Mouse (Mus musculus) heart, embryonic 12.5 days (tissue): Measurements from ENCODE around the gene Wdr70. TPM values are rescaled to one million over a fixed set of nuclear protein-coding genes. Genes with fewer than 3 reads are reported as not detected.

Source experiments
- ATAC-seq: fragments of 200-750 bp; cut with Nextera tagmentation; 2 replicates; pipeline ENCODE4 v1.8.0; 2017; ENCODE audit warnings: moderate TSS enrichment, moderate library complexity; ENCODE audit not compliant: insufficient number of reproducible peaks, low FRiP score
- H3K27ac ChIP-seq: fragments of 300-500 bp; sonication (generic); 2 replicates; pipeline ENCODE4 v1.5.1; 2016; ENCODE audit warnings: mild to moderate bottlenecking, moderate library complexity; ENCODE audit not compliant: poor library complexity, severe bottlenecking
- H3K27me3 ChIP-seq: fragments of 300-500 bp; sonication (generic); replicated peaks from 2 replicates; pipeline ENCODE4 v1.6.1; 2016; ENCODE audit warnings: mild to moderate bottlenecking, moderate library complexity
- H3K36me3 ChIP-seq: fragments of 300-500 bp; sonication (generic); 2 replicates; pipeline ENCODE4 v1.6.1; 2016; ENCODE audit warnings: mild to moderate bottlenecking, moderate library complexity
- H3K4me1 ChIP-seq: fragments of 300-500 bp; sonication (generic); replicated peaks from 2 replicates; pipeline ENCODE4 v1.6.1; 2016; ENCODE audit warnings: mild to moderate bottlenecking
- H3K4me2 ChIP-seq: fragments of 300-500 bp; sonication (generic); 2 replicates; pipeline ENCODE4 v1.6.1; 2016; ENCODE audit warnings: mild to moderate bottlenecking, moderate library complexity
- H3K4me3 ChIP-seq: fragments of 300-500 bp; sonication (generic); 2 replicates; pipeline ENCODE4 v1.5.1; 2016; ENCODE audit warnings: mild to moderate bottlenecking
- H3K9ac ChIP-seq: fragments of 300-500 bp; sonication (generic); 2 replicates; pipeline ENCODE4 v1.6.1; 2016; ENCODE audit warnings: mild to moderate bottlenecking, moderate library complexity
- H3K9me3 ChIP-seq: fragments of 300-500 bp; sonication (generic); replicated peaks from 2 replicates; pipeline ENCODE4 v1.6.1; 2016; ENCODE audit warnings: mild to moderate bottlenecking, moderate library complexity
- WGBS: fragments of 180-500 bp; shearing (Covaris S2); methylation state at CpG from one replicate; pipeline ENCODE4 v1.1.7; 2016; 5-methylcytosine and 5-hydroxymethylcytosine counted together
- polyA plus RNA-seq: library from polyadenylated mRNA; unstranded; fragments of >200 nt; fragmentation: Nextera tagmentation; extraction: Ambion mirVana; gene quantifications from 2 replicates; pipeline ENCODE4 v1.2.1, GENCODE M21; 2016

Wdr70 gene
- polyA plus RNA-seq, 1 experiment from 2014 or later = 43.4 TPM

GRCm38 (mm10) chr15:7986274-7986673, 112.7 kb downstream of the Wdr70 start:
- 76% methylated on average over 6 of the region's 6 CpGs for WGBS
- Histone ChIP-seq H3K27me3 (no peaks in the 10 kb centered on the region), H3K27ac (no peak overlapping the region), H3K9me3 (no peaks in the 10 kb centered on the region), H3K36me3 (no peaks in the 10 kb centered on the region), H3K4me1 (no peaks in the 10 kb centered on the region), H3K9ac (no peak overlapping the region), H3K4me3 (no peak overlapping the region), H3K4me2 (no peak overlapping the region)
- ATAC-seq = no peak

DNA sequence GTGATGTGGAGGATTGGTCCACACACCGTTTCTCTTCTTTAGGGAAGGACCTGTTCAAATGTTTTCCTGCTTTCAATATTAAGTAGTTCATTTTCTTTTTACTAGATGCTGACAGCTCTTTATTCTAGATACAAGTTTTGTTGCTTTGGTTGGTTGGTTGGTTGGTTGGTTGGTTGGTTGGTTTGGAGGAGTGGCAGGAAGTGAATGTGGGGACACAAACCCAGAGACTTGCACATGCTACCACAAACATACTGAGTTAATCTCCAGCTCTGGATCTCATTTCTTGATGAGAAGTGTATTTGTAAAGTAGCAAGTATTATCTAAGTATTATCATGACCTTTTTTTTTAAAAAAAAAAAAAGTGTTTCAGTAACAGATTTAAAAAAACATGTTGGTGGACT, 120.4 kb downstream of the Wdr70 start:
- ATAC-seq = no peak
- Histone ChIP-seq H3K27ac (no peak overlapping the region), H3K4me1 (no peaks in the 10 kb centered on the region), H3K27me3 (no peaks in the 10 kb centered on the region), H3K4me2 (no peak overlapping the region), H3K9me3 (peaks cover 4% of the 10 kb centered on the region; the same call in 1 of the 2 replicates), H3K36me3 (peaks cover 6% of the 10 kb centered on the region), H3K4me3 (no peak overlapping the region), H3K9ac (no peak overlapping the region)
- WGBS = 96% methylated on average over 1 of the region's 1 CpGs

GRCm38 (mm10) chr15:7976775-7977174, 122.2 kb downstream of the Wdr70 start:
- H3K27me3 ChIP-seq = no peaks in the 10 kb centered on the region

DNA sequence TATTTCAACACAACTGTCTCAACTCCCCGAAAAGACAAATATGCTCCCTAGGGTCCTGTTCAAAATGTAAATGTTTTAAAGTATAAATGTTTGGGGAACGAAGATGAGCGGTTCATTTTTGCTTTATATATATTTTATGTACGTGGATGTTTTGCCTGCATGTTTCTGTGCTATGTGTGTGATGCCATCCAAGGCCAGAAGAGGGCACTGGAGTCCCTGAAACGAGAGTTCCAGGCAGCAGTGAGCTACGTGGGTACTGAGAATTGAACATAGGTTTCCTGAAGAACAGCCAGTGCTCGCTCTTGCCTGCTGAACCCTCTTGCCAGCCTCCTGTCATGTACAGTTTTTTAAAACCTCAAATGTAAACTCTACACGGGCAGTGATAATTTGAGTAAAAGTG, 124.6 kb downstream of the Wdr70 start:
- no peak overlapping the region for H3K4me2 ChIP-seq
- WGBS = 82% methylated on average over 8 of the region's 8 CpGs
- no peak for ATAC-seq
- no peaks in the 10 kb centered on the region for H3K27me3 ChIP-seq
- H3K9ac ChIP-seq = no peak overlapping the region
- H3K9me3 ChIP-seq = peaks cover 7% of the 10 kb centered on the region; the same call in 1 of the 2 replicates
- H3K4me3 ChIP-seq = no peak overlapping the region
- peaks cover 6% of the 10 kb centered on the region for H3K36me3 ChIP-seq
- no peaks in the 10 kb centered on the region for H3K4me1 ChIP-seq
- no peak overlapping the region for H3K27ac ChIP-seq

More at GRCm38 (mm10) chr15:7976775-7977174, 122.2 kb downstream of the Wdr70 start:
- Histone ChIP-seq H3K9ac (no peak overlapping the region), H3K4me1 (no peaks in the 10 kb centered on the region), H3K4me3 (no peak overlapping the region), H3K9me3 (peaks cover 4% of the 10 kb centered on the region; the same call in 1 of the 2 replicates), H3K36me3 (peaks cover 6% of the 10 kb centered on the region), H3K27ac (no peak overlapping the region), H3K4me2 (no peak overlapping the region)
- WGBS = 63% methylated on average over 9 of the region's 9 CpGs
- no peak for ATAC-seq

DNA sequence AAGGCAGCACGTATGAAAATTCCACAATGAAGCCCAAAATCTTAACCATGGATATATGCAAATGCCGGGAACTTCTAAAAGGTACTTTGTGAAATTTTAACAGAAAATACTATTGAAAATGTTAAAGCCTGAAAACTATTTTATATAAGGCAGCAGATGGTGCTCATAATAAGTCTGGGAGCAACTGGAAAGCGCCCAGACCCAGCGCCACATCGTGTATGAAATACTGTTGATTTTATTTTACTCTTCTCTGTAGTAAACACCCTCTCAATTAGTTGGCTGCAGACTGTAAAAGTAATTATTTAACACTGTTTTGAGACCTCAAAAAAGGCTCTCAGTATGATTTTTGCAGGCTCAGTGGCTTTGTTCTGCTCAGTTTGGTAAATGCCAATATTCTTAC, 126.5 kb downstream of the Wdr70 start:
- no peak for ATAC-seq
- no peak overlapping the region for H3K4me2 ChIP-seq
- no peak overlapping the region for H3K9ac ChIP-seq
- WGBS = 91% methylated on average over 5 of the region's 5 CpGs
- no peaks in the 10 kb centered on the region for H3K27me3 ChIP-seq
- peaks cover 6% of the 10 kb centered on the region for H3K36me3 ChIP-seq
- H3K4me1 ChIP-seq = 0 out of 2 replicates have a peak, but pooled peaks cover 3% of the 10 kb centered on the region
- H3K9me3 ChIP-seq = peaks cover 7% of the 10 kb centered on the region; the same call in 1 of the 2 replicates
- no peak overlapping the region for H3K4me3 ChIP-seq
- H3K27ac ChIP-seq = no peak overlapping the region

DNA sequence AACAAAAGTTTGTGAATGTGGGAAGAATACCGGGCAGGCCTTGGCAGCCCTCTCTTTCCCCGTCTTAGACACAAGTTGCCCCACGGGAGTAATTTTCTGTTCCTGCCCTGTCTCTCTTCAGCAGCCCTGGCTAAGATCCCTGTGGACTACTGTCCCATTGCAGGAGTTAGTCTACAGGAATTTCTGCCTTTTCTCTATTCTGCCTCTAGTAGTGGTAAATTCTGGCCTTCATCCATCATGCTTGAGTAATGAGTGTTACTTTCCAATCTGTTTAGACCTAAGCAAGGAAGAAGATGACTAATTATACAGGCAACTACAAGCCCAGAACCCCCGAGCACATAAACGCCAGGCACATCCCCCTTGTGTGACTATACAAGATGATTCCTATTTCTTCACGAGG, 136.2 kb downstream of the Wdr70 start:
- no peak for ATAC-seq
- H3K9me3 ChIP-seq = no peaks in the 10 kb centered on the region
- H3K4me1 ChIP-seq = no peaks in the 10 kb centered on the region
- no peak overlapping the region for H3K4me3 ChIP-seq
- H3K27ac ChIP-seq = no peak overlapping the region
- H3K27me3 ChIP-seq = no peaks in the 10 kb centered on the region
- no peak overlapping the region for H3K4me2 ChIP-seq
- WGBS = 82% methylated on average over 6 of the region's 6 CpGs
- no peaks in the 10 kb centered on the region for H3K36me3 ChIP-seq
- no peak overlapping the region for H3K9ac ChIP-seq

GRCm38 (mm10) chr15:7961489-7961888, 137.5 kb downstream of the Wdr70 start:
- Histone ChIP-seq H3K4me3 (no peak overlapping the region), H3K36me3 (no peaks in the 10 kb centered on the region), H3K27ac (no peak overlapping the region), H3K9ac (no peak overlapping the region), H3K4me2 (no peak overlapping the region), H3K27me3 (no peaks in the 10 kb centered on the region), H3K9me3 (no peaks in the 10 kb centered on the region), H3K4me1 (no peaks in the 10 kb centered on the region)
- no peak for ATAC-seq
- 25% methylated on average over 2 of the region's 2 CpGs for WGBS

- Histone ChIP-seq H3K36me3 (no peaks in the 10 kb centered on the region), H3K27ac (no peak overlapping the region), H3K9me3 (no peaks in the 10 kb centered on the region), H3K4me3 (no peak overlapping the region), H3K4me1 (no peaks in the 10 kb centered on the region), H3K4me2 (no peak overlapping the region), H3K27me3 (no peaks in the 10 kb centered on the region), H3K9ac (no peak overlapping the region)
- no peak for ATAC-seq
- 63% methylated on average over 1 of the region's 1 CpGs for WGBS
These were observed 142.1 kb downstream of the Wdr70 start for GRCm38 (mm10) chr15:7956899-7957298.

GRCm38 (mm10) chr15:7950561-7950960, 148.4 kb downstream of the Wdr70 start:
- H3K27me3 ChIP-seq = no peaks in the 10 kb centered on the region
- WGBS = 93% methylated on average over 7 of the region's 7 CpGs
- H3K4me3 ChIP-seq = no peak overlapping the region
- H3K4me1 ChIP-seq = no peaks in the 10 kb centered on the region
- no peak overlapping the region for H3K27ac ChIP-seq
- H3K36me3 ChIP-seq = no peaks in the 10 kb centered on the region
- no peaks in the 10 kb centered on the region for H3K9me3 ChIP-seq
- no peak overlapping the region for H3K4me2 ChIP-seq
- no peak for ATAC-seq
- no peak overlapping the region for H3K9ac ChIP-seq

DNA sequence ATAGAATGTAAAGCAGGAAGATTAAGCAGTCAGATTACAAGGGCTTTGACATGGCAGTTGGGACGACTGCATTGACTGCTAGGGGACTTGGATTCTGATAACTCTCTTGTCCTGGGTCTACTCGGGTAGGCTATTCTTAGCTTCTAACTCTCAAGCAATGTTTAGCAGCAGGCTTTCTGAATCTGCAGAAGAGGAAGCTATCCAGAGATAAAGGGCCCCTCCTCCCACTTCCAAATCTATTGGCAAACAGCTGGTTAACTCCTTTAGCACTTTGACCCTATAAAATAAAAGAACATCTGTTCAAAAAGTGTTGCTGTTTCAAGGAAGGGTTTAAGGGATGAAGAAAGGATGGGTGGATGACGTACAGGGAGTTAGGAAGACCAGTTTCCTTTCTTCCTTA, 157.3 kb downstream of the Wdr70 start:
- ATAC-seq = no peak
- H3K36me3 ChIP-seq = no peaks in the 10 kb centered on the region
- H3K4me1 ChIP-seq = peaks cover 8% of the 10 kb centered on the region
- H3K4me3 ChIP-seq = no peak overlapping the region
- H3K9ac ChIP-seq = no peak overlapping the region
- H3K4me2 ChIP-seq = peak overlapping the region; percentile 0; the same call in 1 of the 2 replicates
- peak overlapping the region; percentile 67 for H3K27ac ChIP-seq
- 9% methylated on average over 3 of the region's 3 CpGs for WGBS
- H3K9me3 ChIP-seq = no peaks in the 10 kb centered on the region
- no peaks in the 10 kb centered on the region for H3K27me3 ChIP-seq

- H3K27ac ChIP-seq = no peak overlapping the region
- 0 out of 2 replicates have a peak, but pooled peaks have one; percentile 48 for ATAC-seq
- no peaks in the 10 kb centered on the region for H3K9me3 ChIP-seq
- peaks cover 19% of the 10 kb centered on the region for H3K4me1 ChIP-seq
- 45% methylated on average over 7 of the region's 7 CpGs for WGBS
- H3K36me3 ChIP-seq = no peaks in the 10 kb centered on the region
- no peak overlapping the region for H3K4me3 ChIP-seq
- H3K27me3 ChIP-seq = no peaks in the 10 kb centered on the region
- H3K9ac ChIP-seq = no peak overlapping the region
- H3K4me2 ChIP-seq = no peak overlapping the region
These were observed 163.3 kb downstream of the Wdr70 start for GRCm38 (mm10) chr15:7935571-7936165.

GRCm38 (mm10) chr15:7934580-7934979, 164.4 kb downstream of the Wdr70 start:
- H3K27ac ChIP-seq = no peak overlapping the region
- peak overlapping the region; percentile 32 for H3K4me3 ChIP-seq
- no peak overlapping the region for H3K9ac ChIP-seq
- no peak for ATAC-seq
- no peaks in the 10 kb centered on the region for H3K9me3 ChIP-seq
- WGBS = 29% methylated on average over 4 of the region's 4 CpGs
- peaks cover 19% of the 10 kb centered on the region for H3K4me1 ChIP-seq
- peak overlapping the region; percentile 68 for H3K4me2 ChIP-seq
- no peaks in the 10 kb centered on the region for H3K36me3 ChIP-seq
- H3K27me3 ChIP-seq = no peaks in the 10 kb centered on the region
